Mouse (Mus musculus): ENCODE measurements around the gene Slc29a4.
A peak's percentile ranks its signal among the peaks of the same experiment; 100 is the strongest.

The Slc29a4 gene

GRCm38 (mm10) chr5:142696258-142696657, 3.9 kb downstream of the Slc29a4 start:
- DNase-seq (ENCODE audit: low spot score) = no peak

GRCm38 (mm10) chr5:142696865-142697264, 4.6 kb downstream of the Slc29a4 start:
- DNase-seq (ENCODE audit: low spot score) = no peak

DNA sequence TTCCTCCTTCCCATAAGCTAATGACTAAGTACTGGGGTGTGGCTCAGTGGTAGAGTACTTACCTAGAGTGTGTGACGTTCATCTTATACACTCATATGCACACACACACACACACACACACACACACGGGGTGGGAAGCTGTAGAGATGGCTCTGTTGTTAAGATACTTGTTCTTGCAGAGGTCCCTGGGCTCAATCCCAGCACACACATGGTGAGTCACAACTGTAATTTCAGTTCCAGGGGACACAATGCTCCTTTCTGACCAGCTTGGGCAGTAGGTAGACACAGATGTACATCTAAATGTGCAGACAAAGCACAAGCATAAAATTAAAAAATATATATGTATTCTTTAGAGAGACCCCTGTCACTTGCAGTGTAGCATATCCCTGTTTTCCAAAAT, 5.4 kb downstream of the Slc29a4 start:
- no peak for DNase-seq (ENCODE audit: low spot score)

DNA sequence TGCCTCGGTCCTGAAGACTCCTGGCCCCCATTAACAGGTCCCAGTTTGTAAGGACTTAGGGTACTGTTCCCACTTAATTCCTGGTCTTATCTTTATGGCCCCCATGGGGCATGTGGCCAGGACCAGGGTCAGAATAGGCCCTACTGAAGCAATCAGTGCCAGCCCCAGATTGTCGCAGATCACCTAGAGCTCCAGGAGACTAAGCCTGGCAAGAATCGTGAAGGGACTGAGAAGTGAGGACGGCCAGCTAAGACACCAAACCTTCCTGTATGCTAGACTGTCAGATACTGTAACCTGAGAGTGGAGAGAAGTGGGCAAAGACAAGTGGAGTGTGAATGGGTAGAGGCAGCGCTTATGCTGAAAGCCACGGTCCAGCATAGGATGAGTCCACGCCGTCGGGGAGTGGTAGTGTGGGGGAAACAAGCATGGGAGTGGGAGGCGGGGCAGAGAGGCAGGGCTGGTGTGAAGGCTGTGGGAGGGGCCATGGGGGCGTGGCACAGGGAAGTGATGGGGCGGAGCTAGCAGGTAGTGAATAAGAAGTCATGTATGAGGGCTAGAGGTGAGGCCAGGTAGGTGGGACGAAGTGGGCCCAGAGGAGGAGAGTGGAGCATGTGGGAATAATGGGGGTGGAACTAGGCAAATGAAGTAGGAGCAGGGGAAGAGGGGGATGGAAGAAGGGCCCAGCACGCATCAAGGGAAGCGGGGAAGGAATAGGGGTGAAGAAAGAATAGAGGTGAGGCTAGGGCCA, 8.7 kb downstream of the Slc29a4 start:
- peak; percentile 72 for DNase-seq (ENCODE audit: low spot score)

- peak; percentile 76 for DNase-seq (ENCODE audit: low spot score)
Observed at GRCm38 (mm10) chr5:142701651-142702510, 9.6 kb downstream of the Slc29a4 start.

GRCm38 (mm10) chr5:142702511-142703138, 10.3 kb downstream of the Slc29a4 start:
- no peak for DNase-seq (ENCODE audit: low spot score)

- no peak for DNase-seq (ENCODE audit: low spot score)
Observed at GRCm38 (mm10) chr5:142703569-142703968, 11.3 kb downstream of the Slc29a4 start.

DNA sequence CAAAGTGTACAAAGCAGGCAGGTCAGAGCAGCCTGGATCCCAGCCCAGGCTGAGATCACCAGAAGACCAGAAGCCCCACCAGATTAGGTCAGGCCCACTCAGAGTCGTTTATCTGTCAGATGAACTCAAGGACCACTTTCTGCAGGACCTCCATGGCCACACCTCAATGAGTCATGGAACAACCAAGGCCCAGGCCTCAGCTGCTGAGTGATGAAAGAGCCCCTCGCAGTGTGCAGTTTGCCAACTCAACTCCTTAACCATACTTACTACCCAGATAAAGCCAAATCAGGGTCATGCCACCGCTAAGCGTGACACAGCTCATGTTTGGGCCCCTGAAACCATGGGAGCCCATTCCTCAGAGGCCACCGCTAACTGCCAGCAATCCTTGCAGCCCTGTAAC, 15.4 kb downstream of the Slc29a4 start:
- no peak for DNase-seq (ENCODE audit: low spot score)

- no peak for DNase-seq (ENCODE audit: low spot score)
Observed at GRCm38 (mm10) chr5:142709436-142709835, 17.1 kb downstream of the Slc29a4 start.

GRCm38 (mm10) chr5:142712373-142712772, 20.1 kb downstream of the Slc29a4 start:
- DNase-seq (ENCODE audit: low spot score) = peak; percentile 61

DNA sequence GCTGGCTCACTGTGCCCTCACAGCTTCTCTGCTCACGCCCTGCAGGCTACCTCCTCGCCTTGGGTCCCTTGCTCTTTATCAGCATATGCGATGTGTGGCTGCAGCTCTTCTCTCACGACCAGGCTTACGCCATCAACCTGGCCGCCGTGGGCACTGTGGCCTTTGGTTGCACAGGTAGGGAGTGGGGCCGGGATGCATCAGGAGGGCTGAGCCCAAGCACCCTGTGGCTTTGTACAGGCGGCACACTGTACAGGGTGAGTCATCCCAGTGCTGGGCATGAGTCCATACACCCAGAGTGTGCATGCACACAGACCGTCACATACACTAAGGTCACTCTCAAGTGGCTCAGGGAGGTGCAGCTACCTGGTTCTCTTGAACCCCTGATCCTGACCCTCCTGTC, 21.7 kb downstream of the Slc29a4 start:
- no peak for DNase-seq (ENCODE audit: low spot score)

GRCm38 (mm10) chr5:142715059-142715458, 22.7 kb downstream of the Slc29a4 start:
- DNase-seq (ENCODE audit: low spot score) = no peak

DNA sequence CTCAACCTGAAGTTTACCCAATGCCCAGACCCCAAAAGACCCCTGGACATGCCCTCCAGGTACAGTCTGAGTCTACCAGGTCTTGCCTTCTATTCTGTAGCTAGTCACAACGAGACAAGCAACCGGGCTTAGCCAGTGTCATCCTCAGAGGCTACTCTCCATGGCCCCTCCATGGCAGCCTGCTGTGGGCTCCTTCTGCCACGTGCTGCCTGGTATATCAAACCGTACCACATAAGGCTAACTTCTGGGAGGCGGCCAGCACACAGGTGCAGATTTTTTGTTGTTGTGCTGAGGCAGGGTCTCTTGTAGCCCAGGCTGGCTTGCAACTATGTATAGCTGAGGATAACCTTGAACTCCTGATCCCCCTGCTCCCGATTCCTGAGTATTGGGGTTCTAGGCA, 23.7 kb downstream of the Slc29a4 start:
- DNase-seq (ENCODE audit: low spot score) = no peak

DNA sequence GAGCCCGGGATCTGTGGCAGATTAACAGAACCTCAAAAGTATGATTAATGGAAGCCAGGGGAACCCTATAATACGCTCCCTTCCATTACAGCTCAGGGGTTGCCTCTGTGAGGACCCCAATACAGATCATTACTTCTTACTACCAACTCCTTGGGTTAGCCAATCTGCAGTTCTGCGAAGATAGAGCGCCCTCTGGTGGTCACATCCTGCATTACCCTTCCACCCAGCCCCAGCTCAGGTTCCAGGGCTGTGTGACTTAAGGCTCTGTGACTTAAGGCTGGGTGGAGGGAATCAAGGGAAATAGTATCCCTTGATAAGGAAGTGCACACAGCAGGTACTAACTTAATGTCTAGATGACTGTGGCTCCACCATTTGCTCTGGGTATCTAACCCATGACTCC, 25.7 kb downstream of the Slc29a4 start:
- DNase-seq (ENCODE audit: low spot score) = peak; percentile 95

GRCm38 (mm10) chr5:142718486-142718885, 26.2 kb downstream of the Slc29a4 start:
- DNase-seq (ENCODE audit: low spot score) = peak; percentile 51

DNA sequence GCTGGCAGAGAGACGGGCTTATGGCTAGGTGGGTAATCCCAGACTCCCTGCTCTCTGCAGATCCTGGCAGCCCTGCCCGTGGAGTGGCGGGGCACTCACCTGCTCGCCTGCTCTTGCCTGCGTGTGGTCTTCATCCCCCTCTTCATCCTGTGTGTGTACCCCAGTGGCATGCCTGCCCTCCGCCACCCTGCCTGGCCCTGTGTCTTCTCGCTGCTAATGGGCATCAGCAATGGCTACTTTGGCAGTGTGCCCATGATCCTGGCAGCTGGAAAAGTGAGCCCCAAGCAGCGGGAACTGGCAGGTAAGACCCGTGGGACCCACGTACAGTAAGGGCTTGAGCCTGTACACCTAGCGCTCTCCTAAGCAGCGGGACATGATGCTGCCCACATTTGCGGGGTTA, 27.6 kb downstream of the Slc29a4 start:
- DNase-seq (ENCODE audit: low spot score) = peak; percentile 54

GRCm38 (mm10) chr5:142723520-142724133, 31.3 kb downstream of the Slc29a4 start:
- peak; percentile 83 for DNase-seq (ENCODE audit: low spot score)

DNA sequence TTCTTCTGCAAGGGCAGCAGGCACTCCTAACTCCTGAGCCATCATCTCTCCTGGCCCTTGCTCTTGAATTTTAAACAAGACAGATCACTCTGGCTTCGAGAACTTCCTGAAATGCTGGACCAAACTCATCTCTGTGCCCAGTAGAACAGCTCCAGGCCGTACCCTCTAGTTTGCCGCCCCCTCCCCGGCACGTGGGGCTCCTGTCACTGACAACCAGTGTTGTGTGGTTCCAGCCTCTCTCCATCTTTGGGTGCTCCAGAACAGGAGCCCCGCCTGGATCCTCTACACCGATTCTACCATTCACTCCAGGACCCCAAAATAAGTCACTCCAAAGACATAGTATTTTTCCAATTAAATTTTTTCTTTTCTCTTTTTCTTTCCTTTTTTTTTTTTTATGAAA, 32.0 kb downstream of the Slc29a4 start:
- peak; percentile 52 for DNase-seq (ENCODE audit: low spot score)

DNA sequence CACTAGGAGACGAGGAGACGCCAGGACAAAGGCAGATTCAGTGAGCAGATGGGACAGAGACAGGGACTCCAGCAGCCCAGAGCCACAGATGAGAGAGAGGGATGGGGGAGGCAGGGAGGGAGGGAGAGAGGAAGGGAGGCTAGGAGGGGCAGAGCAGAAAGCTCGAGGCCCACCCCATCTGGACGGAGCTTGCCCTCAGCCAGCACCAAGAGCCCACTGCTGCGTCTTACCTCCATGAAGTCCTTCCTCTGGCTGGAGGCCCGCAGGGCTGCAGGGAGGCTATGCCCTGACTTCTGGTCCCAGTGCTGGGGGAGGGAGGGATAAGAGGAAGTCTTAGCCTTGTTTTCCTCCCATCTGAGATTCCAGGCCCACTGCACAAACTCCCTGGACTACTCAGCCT, 34.4 kb downstream of the Slc29a4 start:
- no peak for DNase-seq (ENCODE audit: low spot score)

DNA sequence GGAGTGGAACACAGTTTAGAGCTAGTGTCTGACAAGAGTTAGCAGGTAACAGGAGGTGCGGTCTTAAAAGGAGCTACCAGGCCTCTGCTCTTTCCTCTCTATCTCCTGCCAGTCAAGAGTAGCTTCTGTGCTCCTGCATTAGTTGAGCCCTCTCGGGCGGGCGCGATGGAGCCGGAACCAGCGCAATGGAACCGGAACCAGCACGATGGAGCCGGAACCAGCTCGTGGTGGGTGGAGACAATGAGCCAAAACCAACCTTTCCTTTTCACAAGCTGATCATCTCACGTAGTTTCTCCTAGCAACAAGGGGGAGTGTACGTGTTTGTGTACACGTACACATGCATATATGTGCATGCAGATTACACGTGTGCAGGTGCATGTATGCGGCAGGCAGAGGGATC, 36.0 kb downstream of the Slc29a4 start:
- no peak for DNase-seq (ENCODE audit: low spot score)

DNA sequence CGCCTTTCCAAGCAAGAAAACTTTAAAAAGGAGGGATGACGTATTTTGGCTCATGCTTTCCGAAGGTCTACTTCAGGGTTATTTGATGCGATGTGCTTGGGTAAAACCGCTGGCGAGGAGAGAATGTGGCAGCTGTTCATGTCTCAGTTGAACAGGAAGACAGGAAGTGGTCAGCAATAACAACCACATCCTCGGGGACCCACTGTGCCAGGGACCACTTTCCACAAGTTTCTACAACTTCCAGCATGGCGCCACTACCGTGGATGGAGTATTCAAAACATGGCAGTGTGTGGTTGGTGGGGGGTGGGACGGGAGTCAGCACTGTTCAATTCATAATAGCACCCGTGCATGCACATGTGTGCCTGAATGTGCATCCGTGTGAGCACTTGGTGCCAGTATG, 38.0 kb downstream of the Slc29a4 start:
- DNase-seq (ENCODE audit: low spot score) = no peak

GRCm38 (mm10) chr5:142731916-142732315, 39.6 kb downstream of the Slc29a4 start:
- DNase-seq (ENCODE audit: low spot score) = peak; percentile 50
